Mouse (Mus musculus): ENCODE results near the gene Cerk. TPM values are rescaled to one million over a fixed set of nuclear protein-coding genes. Genes with fewer than 3 reads are reported as not detected.
"Not testable (repeated sequence)": the region's sequence is repeated elsewhere in the genome, so short reads cannot be mapped to it uniquely, and the experiment has no call there.

Cerk gene
- polyA plus RNA-seq, 1 experiment from 2014 or later: 13.8 TPM

DNA sequence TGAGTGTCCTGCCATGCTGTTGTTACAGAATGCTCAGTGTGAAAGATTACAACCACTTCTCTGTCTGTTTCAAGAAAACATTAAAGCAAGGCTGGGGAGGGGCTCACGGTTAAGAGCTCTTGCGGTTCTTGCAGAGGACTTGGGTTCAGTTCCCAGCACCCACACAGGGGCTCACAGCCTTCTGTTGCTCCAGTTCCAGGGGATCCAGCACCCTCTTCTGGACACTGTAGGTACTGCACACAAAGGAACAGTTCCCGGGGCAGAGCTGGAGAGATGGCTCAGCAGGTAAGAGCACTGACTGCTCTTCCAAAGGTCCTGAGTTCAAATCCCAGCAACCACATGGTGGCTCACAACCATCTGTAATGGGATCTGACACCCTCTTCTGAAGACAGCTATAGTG is 24.1 kb downstream of the Cerk start:
- H3K36me3 ChIP-seq: peaks cover 24% of the 10 kb centered on the region
- not testable (repeated sequence) for H3K4me3 ChIP-seq; H3K27ac ChIP-seq; H3K27me3 ChIP-seq (ENCODE audit: low read depth, poor library complexity, severe bottlenecking); H3K9me3 ChIP-seq (replicated peaks); DNase-seq (ENCODE audit: low spot score); H3K4me1 ChIP-seq
- 96% methylated on average over 3 of the region's 3 CpGs for WGBS

DNA sequence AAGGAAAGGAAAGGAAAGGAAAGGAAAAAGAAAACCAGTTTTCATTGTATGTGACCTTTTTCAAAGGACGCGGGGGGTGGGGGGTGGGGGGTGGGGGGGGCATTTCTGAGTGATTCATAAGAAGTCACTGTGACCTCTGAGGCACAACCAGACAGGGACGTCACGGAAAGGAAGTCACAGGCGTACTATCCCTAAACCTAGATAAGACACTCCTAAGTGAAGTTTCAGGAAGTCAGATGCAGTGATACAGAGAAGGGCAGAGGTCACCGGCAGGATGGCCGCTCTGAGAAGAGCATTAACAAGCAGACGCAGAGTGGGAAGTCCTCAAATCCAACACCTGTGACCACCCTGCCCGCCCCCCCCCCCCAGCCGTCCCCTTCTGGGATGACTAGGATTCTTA is 25.0 kb downstream of the Cerk start:
- H3K4me3 ChIP-seq: no peak overlapping the region
- H3K27ac ChIP-seq: no peak overlapping the region
- no peaks in the 10 kb centered on the region for H3K4me1 ChIP-seq
- H3K36me3 ChIP-seq: peaks cover 32% of the 10 kb centered on the region
- H3K27me3 ChIP-seq (ENCODE audit: low read depth, poor library complexity, severe bottlenecking): no peaks in the 10 kb centered on the region
- no peak for DNase-seq (ENCODE audit: low spot score)
- 88% methylated on average over 10 of the region's 10 CpGs for WGBS
- no peaks in the 10 kb centered on the region for H3K9me3 ChIP-seq (replicated peaks)

DNA sequence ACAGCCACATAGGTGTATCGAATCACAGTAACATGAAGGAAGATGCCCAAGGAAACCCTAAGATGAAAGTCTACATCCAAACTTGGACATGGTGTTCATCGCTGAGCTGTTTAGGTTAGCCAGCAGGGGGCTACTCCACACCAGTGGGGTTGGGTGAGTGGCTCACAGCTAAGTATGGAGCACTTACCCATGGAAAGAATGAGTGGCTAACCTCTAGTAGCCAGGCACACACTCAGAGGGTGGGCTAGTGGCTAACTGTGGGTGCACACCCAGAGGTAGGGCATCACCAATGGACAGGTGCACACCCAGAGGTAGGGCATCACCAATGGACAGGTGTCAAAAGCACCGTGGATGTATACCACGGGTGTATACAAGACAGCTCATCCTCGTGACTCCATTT is 26.2 kb downstream of the Cerk start:
- peaks cover 36% of the 10 kb centered on the region for H3K36me3 ChIP-seq
- H3K27me3 ChIP-seq (ENCODE audit: low read depth, poor library complexity, severe bottlenecking): no peaks in the 10 kb centered on the region
- H3K9me3 ChIP-seq (replicated peaks): no peaks in the 10 kb centered on the region
- H3K4me1 ChIP-seq: no peaks in the 10 kb centered on the region
- no peak overlapping the region for H3K4me3 ChIP-seq
- 88% methylated on average over 5 of the region's 5 CpGs for whole genome bisulfite sequencing
- H3K27ac ChIP-seq: no peak overlapping the region
- no peak for DNase-seq (ENCODE audit: low spot score)

DNA sequence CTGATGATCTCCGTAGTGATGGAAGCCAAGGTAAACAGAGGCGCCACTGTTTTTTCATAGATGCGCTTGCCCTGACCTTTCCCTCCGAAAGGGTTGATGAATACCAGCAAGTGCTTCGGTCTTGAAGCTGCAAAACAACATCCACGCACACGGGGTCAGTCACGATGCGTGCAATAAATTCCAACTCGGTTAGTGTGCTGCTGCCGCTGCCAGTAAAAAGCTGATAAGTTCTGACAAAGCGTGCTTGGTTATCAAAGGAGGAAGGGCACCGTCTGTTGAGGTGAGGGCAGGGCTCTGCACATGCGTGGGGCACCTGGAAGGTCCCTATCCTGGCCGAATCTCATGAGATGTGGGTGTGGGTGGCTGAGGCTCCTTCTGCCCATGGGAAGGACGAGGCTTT is 26.8 kb downstream of the Cerk start:
- H3K27me3 ChIP-seq (ENCODE audit: low read depth, poor library complexity, severe bottlenecking): no peaks in the 10 kb centered on the region
- no peak overlapping the region for H3K27ac ChIP-seq
- H3K36me3 ChIP-seq: peaks cover 37% of the 10 kb centered on the region
- DNase-seq (ENCODE audit: low spot score): no peak
- WGBS: 83% methylated on average over 16 of the region's 16 CpGs
- no peaks in the 10 kb centered on the region for H3K9me3 ChIP-seq (replicated peaks)
- H3K4me1 ChIP-seq: no peaks in the 10 kb centered on the region
- H3K4me3 ChIP-seq: no peak overlapping the region

DNA sequence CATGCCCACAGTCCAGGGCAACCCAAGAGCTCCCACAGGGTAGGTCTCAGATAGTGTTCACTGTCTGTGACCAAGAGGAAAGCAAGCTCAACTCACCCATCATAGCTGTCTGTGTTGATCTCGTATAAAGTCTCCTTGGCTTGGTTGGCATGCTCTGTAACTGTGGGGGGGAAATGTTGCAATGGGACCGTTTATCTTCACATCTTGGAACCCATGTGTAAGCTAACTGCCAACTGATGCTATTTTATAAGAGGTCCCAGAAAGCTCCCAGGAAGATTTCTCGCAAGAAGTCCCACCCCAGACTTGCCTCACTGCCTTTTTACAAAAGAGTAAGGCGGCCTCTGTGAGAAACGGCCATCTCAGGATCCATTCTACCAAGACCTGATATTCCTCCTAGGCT is 29.4 kb downstream of the Cerk start:
- 89% methylated on average over 5 of the region's 5 CpGs for WGBS
- DNase-seq (ENCODE audit: low spot score): no peak
- Histone ChIP-seq H3K27me3 (ENCODE audit: low read depth, poor library complexity, severe bottlenecking) (no peaks in the 10 kb centered on the region), H3K4me3 (no peak overlapping the region), H3K4me1 (no peaks in the 10 kb centered on the region), H3K27ac (no peak overlapping the region), H3K9me3 (replicated peaks) (no peaks in the 10 kb centered on the region), H3K36me3 (peaks cover 44% of the 10 kb centered on the region)

DNA sequence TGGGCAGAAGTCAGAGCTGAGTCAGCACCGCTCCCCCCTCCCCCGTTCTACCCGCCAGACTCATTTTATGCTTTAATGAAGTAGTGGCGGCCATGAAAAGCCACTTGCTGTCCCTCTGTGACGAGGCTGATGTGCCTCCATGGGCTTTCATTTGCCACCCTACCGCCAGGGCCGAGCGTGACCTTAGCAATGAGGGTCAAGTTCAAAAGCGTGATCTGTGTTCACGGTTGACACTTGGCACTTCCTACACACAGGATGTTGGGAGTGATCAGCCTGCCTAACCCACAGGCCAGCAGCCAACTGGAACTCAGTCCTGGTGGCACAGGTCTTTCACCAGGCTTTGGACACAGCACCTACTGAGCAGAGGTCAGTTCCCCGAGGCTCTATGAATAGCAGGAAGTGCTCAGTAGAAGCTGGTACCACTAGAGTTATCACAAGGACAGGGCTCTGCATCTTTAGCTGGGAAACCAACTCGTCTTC is 32.4 kb downstream of the Cerk start:
- H3K27me3 ChIP-seq (ENCODE audit: low read depth, poor library complexity, severe bottlenecking): no peaks in the 10 kb centered on the region
- peaks cover 59% of the 10 kb centered on the region for H3K36me3 ChIP-seq
- 93% methylated on average over 12 of the region's 12 CpGs for WGBS
- H3K27ac ChIP-seq: no peak overlapping the region
- no peak overlapping the region for H3K4me3 ChIP-seq
- H3K9me3 ChIP-seq (replicated peaks): no peaks in the 10 kb centered on the region
- no peak for DNase-seq (ENCODE audit: low spot score)
- H3K4me1 ChIP-seq: no peaks in the 10 kb centered on the region

DNA sequence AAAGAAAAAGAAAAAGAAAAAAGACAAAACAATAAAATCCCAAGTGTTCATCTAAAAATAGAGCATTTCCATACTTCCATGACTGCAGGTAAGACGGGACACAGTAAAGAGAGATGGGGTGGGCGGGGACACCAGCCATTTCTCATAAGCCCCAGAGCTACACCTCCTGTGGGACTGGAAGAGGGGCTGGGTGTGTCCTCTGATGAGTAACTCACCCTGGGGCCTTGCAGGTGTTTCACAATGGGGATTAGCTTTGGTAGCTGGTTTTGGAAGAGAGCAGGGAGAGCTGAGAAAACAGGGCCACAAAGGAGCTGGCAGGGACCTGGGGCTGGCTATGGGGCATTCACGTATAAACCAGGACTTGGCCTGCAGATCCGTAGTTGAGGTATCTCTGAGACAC is 35.3 kb downstream of the Cerk start:
- Histone ChIP-seq H3K36me3 (peaks cover 68% of the 10 kb centered on the region), H3K9me3 (replicated peaks) (no peaks in the 10 kb centered on the region), H3K4me3 (no peak overlapping the region), H3K27ac (no peak overlapping the region), H3K27me3 (ENCODE audit: low read depth, poor library complexity, severe bottlenecking) (no peaks in the 10 kb centered on the region), H3K4me1 (no peaks in the 10 kb centered on the region)
- DNase-seq (ENCODE audit: low spot score): no peak
- 76% methylated on average over 4 of the region's 4 CpGs for WGBS

DNA sequence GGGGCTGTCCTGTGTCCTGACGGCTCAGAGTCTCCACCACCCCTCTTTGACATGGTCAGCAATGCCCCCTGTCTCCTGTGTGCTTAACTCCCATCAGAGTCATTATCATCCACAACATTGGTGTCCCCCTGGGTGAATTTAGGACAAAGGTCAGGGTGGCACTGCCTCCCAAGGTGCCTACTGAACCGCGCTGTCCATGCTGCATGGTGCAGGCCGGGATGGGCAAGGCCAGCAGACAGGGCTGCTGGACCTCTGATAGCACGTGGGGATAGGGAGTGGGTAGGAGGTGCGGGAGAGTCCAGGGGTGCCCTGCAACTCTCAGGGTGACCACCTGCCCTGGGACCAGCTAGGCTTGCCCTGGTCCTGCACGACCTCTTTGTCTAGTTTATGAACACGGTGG is 39.0 kb downstream of the Cerk start:
- H3K27ac ChIP-seq: no peak overlapping the region
- no peaks in the 10 kb centered on the region for H3K27me3 ChIP-seq (ENCODE audit: low read depth, poor library complexity, severe bottlenecking)
- H3K9me3 ChIP-seq (replicated peaks): no peaks in the 10 kb centered on the region
- DNase-seq (ENCODE audit: low spot score): no peak
- no peaks in the 10 kb centered on the region for H3K4me1 ChIP-seq
- H3K4me3 ChIP-seq: no peak overlapping the region
- WGBS: 88% methylated on average over 8 of the region's 8 CpGs
- peaks cover 63% of the 10 kb centered on the region for H3K36me3 ChIP-seq

DNA sequence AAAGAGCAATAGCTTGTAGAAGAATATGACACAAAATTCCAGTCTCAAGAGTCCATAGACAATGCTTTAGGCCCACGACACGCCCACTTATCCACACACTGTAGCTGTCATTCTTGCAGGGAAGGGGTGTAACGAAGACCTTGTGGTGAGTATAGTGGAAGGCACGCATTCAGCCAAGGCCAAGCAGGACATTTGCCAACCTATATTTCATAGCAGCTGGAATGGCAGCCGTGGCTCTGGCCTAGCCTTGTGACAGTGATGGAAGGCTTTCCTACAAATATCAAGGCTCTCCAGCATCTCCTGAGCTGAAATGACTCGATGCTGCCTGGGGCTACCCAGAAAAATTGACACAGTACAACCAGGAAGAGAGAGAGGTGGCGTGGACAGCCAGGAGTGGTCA is 40.9 kb downstream of the Cerk start:
- no peaks in the 10 kb centered on the region for H3K27me3 ChIP-seq (ENCODE audit: low read depth, poor library complexity, severe bottlenecking)
- WGBS: 88% methylated on average over 7 of the region's 7 CpGs
- H3K4me1 ChIP-seq: no peaks in the 10 kb centered on the region
- H3K9me3 ChIP-seq (replicated peaks): no peaks in the 10 kb centered on the region
- H3K27ac ChIP-seq: no peak overlapping the region
- peaks cover 58% of the 10 kb centered on the region for H3K36me3 ChIP-seq
- H3K4me3 ChIP-seq: no peak overlapping the region
- no peak for DNase-seq (ENCODE audit: low spot score)

DNA sequence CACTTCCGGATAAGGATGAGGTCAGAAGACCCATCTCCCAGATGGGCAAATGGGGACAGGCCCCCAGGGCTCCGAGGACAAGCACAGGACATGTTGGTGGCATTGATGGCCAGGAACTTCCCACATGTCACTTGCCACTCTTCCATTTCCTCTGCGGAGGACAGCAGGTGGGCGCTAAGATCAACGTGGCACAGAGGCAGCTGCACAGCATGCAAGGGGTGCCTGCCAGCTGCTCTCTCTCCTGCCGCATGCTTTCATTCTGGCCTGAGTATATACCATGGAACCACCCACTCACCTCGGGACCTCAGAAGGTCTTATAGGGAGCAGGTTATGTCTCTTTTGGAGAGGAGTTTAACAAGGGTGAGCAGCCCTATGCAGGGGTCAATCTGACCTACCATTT is 41.4 kb downstream of the Cerk start:
- DNase-seq (ENCODE audit: low spot score): no peak
- H3K27me3 ChIP-seq (ENCODE audit: low read depth, poor library complexity, severe bottlenecking): no peaks in the 10 kb centered on the region
- 0 out of 2 replicates have a peak, but pooled peaks cover 1% of the 10 kb centered on the region for H3K4me1 ChIP-seq
- peaks cover 58% of the 10 kb centered on the region for H3K36me3 ChIP-seq
- H3K9me3 ChIP-seq (replicated peaks): no peaks in the 10 kb centered on the region
- H3K4me3 ChIP-seq: no peak overlapping the region
- WGBS: 83% methylated on average over 7 of the region's 7 CpGs
- no peak overlapping the region for H3K27ac ChIP-seq

DNA sequence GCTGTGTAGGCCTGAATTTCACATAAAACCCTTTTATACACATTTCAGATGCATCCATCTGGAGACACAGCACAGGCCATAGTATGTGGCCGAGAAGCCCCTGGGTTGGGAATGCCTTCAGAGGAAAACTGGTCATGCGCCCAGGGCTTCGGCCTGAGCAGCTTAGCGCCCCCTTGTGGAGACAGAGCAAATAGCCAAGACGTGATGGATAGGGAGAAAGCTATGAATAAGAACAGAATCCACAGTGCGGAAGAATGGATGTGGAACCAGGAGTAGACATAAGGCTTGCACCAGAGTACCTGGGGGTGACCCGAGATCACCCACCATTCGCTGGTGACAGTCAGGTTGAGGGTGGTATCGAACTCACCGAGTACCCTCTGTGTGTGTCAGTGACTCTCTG is 45.6 kb downstream of the Cerk start:
- Histone ChIP-seq H3K4me1 (0 out of 2 replicates have a peak, but pooled peaks cover 2% of the 10 kb centered on the region), H3K9me3 (replicated peaks) (no peaks in the 10 kb centered on the region), H3K27ac (no peak overlapping the region), H3K36me3 (peaks cover 39% of the 10 kb centered on the region), H3K27me3 (ENCODE audit: low read depth, poor library complexity, severe bottlenecking) (no peaks in the 10 kb centered on the region), H3K4me3 (no peak overlapping the region)
- 36% methylated on average over 10 of the region's 10 CpGs for WGBS
- DNase-seq (ENCODE audit: low spot score): peak; percentile 80

DNA sequence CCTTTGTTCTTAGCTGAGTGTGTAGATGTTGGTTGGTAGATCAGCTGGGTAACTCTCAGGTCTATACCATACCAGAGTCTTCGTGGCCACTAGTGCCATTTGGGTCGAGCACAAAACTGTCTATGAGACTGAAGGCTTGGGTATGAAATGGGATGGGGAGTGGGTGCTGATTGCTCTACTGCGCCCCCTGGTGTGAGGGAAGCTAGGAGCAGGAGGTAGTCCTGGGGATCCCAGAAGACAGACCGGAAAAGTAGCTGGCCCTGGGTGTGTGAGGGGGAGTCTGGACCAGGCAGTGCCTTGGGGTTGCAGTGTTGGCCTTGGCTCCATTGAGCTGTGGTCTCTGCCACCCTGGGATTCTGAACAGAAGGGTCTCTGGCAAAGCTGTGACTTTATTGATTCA is 48.3 kb downstream of the Cerk start:
- H3K36me3 ChIP-seq: peaks cover 51% of the 10 kb centered on the region
- 81% methylated on average over 4 of the region's 4 CpGs for WGBS
- DNase-seq (ENCODE audit: low spot score): no peak

DNA sequence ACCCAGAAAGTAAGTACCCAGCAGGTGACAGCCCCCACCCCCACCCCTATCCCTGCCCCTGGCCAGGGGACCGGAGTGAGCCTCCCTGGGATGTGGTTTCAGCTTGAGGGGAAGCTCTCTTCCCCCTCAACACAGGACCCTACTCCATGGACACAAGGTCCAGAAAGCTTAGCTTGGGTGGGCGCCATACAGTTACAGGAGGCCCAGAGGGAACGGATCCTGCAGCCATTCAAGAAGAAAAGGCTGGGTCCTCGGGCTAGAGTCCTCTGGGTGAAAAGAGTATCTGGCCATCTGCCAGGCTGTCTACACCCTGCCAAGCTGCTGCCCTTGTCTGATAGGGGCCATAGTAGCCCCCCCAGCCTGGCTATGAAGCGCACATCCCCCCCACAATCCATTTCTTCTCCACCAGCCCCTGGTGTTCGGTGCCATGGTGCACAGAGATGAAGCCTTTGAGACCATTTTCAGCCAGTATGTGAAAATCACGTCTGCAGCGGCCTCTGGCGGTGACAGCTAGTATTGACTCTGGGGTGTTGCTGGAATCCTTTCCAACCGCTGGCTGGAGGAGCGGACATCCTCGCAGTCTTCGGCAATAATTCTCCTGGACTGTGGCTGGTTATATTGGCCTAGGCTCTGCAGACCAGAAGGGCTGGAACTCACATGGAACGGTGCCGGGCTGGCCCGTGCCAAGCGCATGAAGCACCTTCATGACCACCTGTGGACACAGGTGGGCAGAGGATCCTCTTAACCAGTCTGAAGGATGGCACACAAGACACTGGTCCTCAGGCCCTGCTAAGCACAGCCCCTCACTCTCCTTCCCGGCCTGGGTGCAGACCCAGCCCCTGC is 50.8 kb downstream of the Cerk start:
- no peak overlapping the region for H3K27ac ChIP-seq
- 0 out of 2 replicates have a peak, but pooled peaks cover 4% of the 10 kb centered on the region for H3K4me1 ChIP-seq
- H3K4me3 ChIP-seq: no peak overlapping the region
- H3K36me3 ChIP-seq: peaks cover 61% of the 10 kb centered on the region
- H3K27me3 ChIP-seq (ENCODE audit: low read depth, poor library complexity, severe bottlenecking): no peaks in the 10 kb centered on the region
- WGBS: 52% methylated on average over 18 of the region's 18 CpGs
- no peaks in the 10 kb centered on the region for H3K9me3 ChIP-seq (replicated peaks)
- peak; percentile 90 for DNase-seq (ENCODE audit: low spot score)

More for the DNA sequence above, 48.3 kb downstream of the Cerk start:
- H3K4me3 ChIP-seq: no peak overlapping the region
- 0 out of 2 replicates have a peak, but pooled peaks cover 4% of the 10 kb centered on the region for H3K4me1 ChIP-seq
- no peaks in the 10 kb centered on the region for H3K27me3 ChIP-seq (ENCODE audit: low read depth, poor library complexity, severe bottlenecking)
- no peak overlapping the region for H3K27ac ChIP-seq
- H3K9me3 ChIP-seq (replicated peaks): no peaks in the 10 kb centered on the region
